Mouse (Mus musculus) liver, adult 2 months (tissue): ENCODE measurements at regions not wholly inside any gene's neighbourhood (a gene's known extent, or its start where the extent isn't known, plus 50 kb on each side); places are given as distances from the start of the nearest gene placed in this dataset.

Source experiments
- CTCF ChIP-seq: fragments of 200-500 bp; IDR thresholded peaks from 2 replicates; pipeline ENCODE4 v1.5.1; 2011; ENCODE audit warnings: low read depth, low read length, control low read depth
- POLR2A ChIP-seq: fragments of 200-500 bp; IDR thresholded peaks from 2 replicates; pipeline ENCODE4 v1.6.1; 2011; ENCODE audit warnings: low read length, control low read depth; ENCODE audit not compliant: insufficient read depth; ENCODE audit errors: extremely low read depth

DNA sequence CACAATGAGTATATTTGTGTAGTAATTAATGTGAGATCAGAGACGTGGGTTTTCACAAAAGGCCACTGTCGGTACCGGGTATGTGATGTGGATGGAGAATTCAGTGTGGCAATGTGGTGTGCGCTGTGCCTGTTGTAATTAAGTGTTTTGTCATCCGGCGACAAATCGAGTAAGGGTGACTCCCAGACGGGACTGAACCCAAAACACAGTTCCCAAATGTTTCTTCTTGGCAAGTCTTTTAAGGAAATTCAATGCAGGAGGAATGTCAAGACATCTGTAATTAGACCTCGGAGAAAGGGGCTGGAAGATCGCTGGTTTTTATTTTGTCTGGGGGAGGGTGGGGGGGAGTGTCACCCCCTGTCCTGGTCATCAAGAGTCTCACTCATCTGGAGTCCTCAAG is 72.3 kb upstream of the Tbx3 start:
- TF ChIP-seq POLR2A (no peak), CTCF (no peak)
